Mouse (Mus musculus) heart, adult 2 months (tissue): ENCODE results near the gene Epha2. TPM values are rescaled to one million over a fixed set of nuclear protein-coding genes. Genes with fewer than 3 reads are reported as not detected.

ENCODE experiments used
- DNase-seq, 2 experiments: peaks; one replicate each; pipeline ENCODE4 v3.0.0; 2021
- H3K27ac ChIP-seq: fragments of 200-600 bp; 2 replicates; pipeline ENCODE4 v1.8.1; 2022
- H3K27me3 ChIP-seq: fragments of 200-500 bp; 2 replicates; pipeline ENCODE4 v1.6.1; 2012; ENCODE audit warnings: mild to moderate bottlenecking, low read length, inconsistent platforms, mixed read lengths; ENCODE audit not compliant: control insufficient read depth, insufficient read depth
- H3K36me3 ChIP-seq: fragments of 200-500 bp; 2 replicates; pipeline ENCODE4 v1.6.1; 2012; ENCODE audit warnings: low read length, inconsistent platforms; ENCODE audit not compliant: control insufficient read depth, insufficient read depth
- H3K4me1 ChIP-seq: fragments of 200-500 bp; 2 replicates; pipeline ENCODE4 v1.6.1; 2011; ENCODE audit warnings: low read length; ENCODE audit not compliant: control insufficient read depth, insufficient read depth
- H3K4me3 ChIP-seq: fragments of 200-600 bp; 2 replicates; pipeline ENCODE4 v1.8.1; 2022
- H3K79me2 ChIP-seq: fragments of 200-500 bp; replicated peaks from 2 replicates; pipeline ENCODE4 v1.6.1; 2012; ENCODE audit warnings: mild to moderate bottlenecking, inconsistent platforms, low read length, moderate library complexity, mixed read lengths; ENCODE audit not compliant: control insufficient read depth, insufficient read depth
- H3K9ac ChIP-seq: fragments of 200-500 bp; 2 replicates; pipeline ENCODE4 v1.6.1; 2012; ENCODE audit warnings: low read depth, mild to moderate bottlenecking, control low read depth, inconsistent platforms, low read length, mixed read lengths
- CTCF ChIP-seq: fragments of 200-600 bp; IDR thresholded peaks from 2 replicates; pipeline ENCODE4 v1.8.1; 2022; ENCODE audit warnings: antibody characterized with exemption, mild to moderate bottlenecking, moderate library complexity
- EP300 ChIP-seq: fragments of 200-500 bp; IDR thresholded peaks from 2 replicates; pipeline ENCODE4 v1.6.1; 2011; ENCODE audit warnings: low read depth, low read length, control low read depth; ENCODE audit not compliant: insufficient read depth
- POLR2A ChIP-seq: fragments of 200-500 bp; IDR thresholded peaks from 2 replicates; pipeline ENCODE4 v1.6.1; 2011; ENCODE audit warnings: mild to moderate bottlenecking, low read depth, low read length, control low read depth; ENCODE audit not compliant: insufficient read depth
- WGBS: fragments of 180-500 bp; shearing (Covaris S2); methylation state at CpG from one replicate; pipeline ENCODE4 v1.1.7; 2018; 5-methylcytosine and 5-hydroxymethylcytosine counted together
- intact Hi-C: fragments of 180-260 bp; cut with DNase I; formaldehyde crosslinking; loops from one replicate; pipeline ENCODE4 v1.15.1; 2025
- long read RNA-seq: library from polyadenylated mRNA; stranded (forward); transcript quantifications from one replicate; pipeline ENCODE4 v2.0.0, GENCODE M21; 2021
- polyA plus RNA-seq: library from polyadenylated mRNA; depleted of rRNA; stranded (reverse); fragments of >200 nt; gene quantifications from 2 replicates; pipeline ENCODE4 v1.2.3, GENCODE M21; 2012; rRNA removed
- total RNA-seq, 2 experiments: library from RNA; stranded (reverse); gene quantifications; 2 replicates each; pipeline ENCODE4 v1.2.3; 2021

Gene Epha2
- total RNA-seq (1 to 10 TPM; 5.5 to 7.7 TPM), polyA plus RNA-seq (7.0 and 8.7 TPM in 2 replicates)
- long read RNA-seq, partial matches to known transcripts, result 2 of 2 reads
- long read RNA-seq, other reads (novel, unspliced or antisense), result 0 of 2 reads

GRCm38 (mm10) chr4:141301116-141301553 lies at the start of gene Epha2:
Epha2 (plus strand) TSS chr4:141301240.
- Histone ChIP-seq H3K27ac (peak within 1 kb of the TSS; percentile 91), H3K4me3 (peak within 1 kb of the TSS; percentile 94), H3K9ac (peak within 1 kb of the TSS; percentile 90), H3K36me3 (no peaks in the 10 kb centered on the region), H3K79me2 (no peaks in the 10 kb centered on the region), H3K4me1 (peaks cover 2% of the 10 kb centered on the region), H3K27me3 (no peaks in the 10 kb centered on the region)
- intact Hi-C loops, result loop anchor here (2.0 kb wide), 1 partner anchor 16 kb away; no protein-coding TSS in a partner anchor
- under 1% methylated on average over 35 of the region's 35 CpGs for WGBS
- TF ChIP-seq CTCF (no peak), POLR2A (peak; percentile 99), EP300 (peak; percentile 72; the same call in 1 of the 2 replicates)
- DNase-seq, result peak; percentile 91 to 94

GRCm38 (mm10) chr4:141252641-141253040 lies 48.4 kb upstream of the Epha2 start:
- no peak for DNase-seq
- no peak overlapping the region for H3K4me3 ChIP-seq
- intact Hi-C loops, result no loop called here
- H3K27ac ChIP-seq, result no peak overlapping the region
- no peaks in the 10 kb centered on the region for H3K27me3 ChIP-seq
- H3K79me2 ChIP-seq, result no peaks in the 10 kb centered on the region
- no peaks in the 10 kb centered on the region for H3K36me3 ChIP-seq
- H3K4me1 ChIP-seq, result no peaks in the 10 kb centered on the region; the same call in 1 of the 2 replicates
- no peak overlapping the region for H3K9ac ChIP-seq
- peak; percentile 34; the same call in 1 of the 2 replicates for TF ChIP-seq CTCF
- no peak for TF ChIP-seq EP300
- WGBS, result 63% methylated on average over 2 of the region's 2 CpGs

GRCm38 (mm10) chr4:141254234-141254633 lies 46.8 kb upstream of the Epha2 start:
- Histone ChIP-seq H3K27me3 (no peaks in the 10 kb centered on the region), H3K9ac (no peak overlapping the region), H3K36me3 (no peaks in the 10 kb centered on the region), H3K4me1 (no peaks in the 10 kb centered on the region; the same call in 1 of the 2 replicates), H3K79me2 (no peaks in the 10 kb centered on the region), H3K4me3 (no peak overlapping the region), H3K27ac (no peak overlapping the region)
- WGBS, result 67% methylated on average over 16 of the region's 16 CpGs
- TF ChIP-seq EP300 (no peak), POLR2A (no peak), CTCF (no peak)
- DNase-seq, result peak; percentile 68 to 74
- intact Hi-C loops, result no loop called here

- no peaks in the 10 kb centered on the region for H3K79me2 ChIP-seq
- no peaks in the 10 kb centered on the region; the same call in 1 of the 2 replicates for H3K4me1 ChIP-seq
- H3K27me3 ChIP-seq, result no peaks in the 10 kb centered on the region
- H3K4me3 ChIP-seq, result no peak overlapping the region
- H3K27ac ChIP-seq, result no peak overlapping the region
- DNase-seq, result no peak
- intact Hi-C loops, result no loop called here
- H3K9ac ChIP-seq, result no peak overlapping the region
- no peaks in the 10 kb centered on the region for H3K36me3 ChIP-seq
- WGBS, result 70% methylated on average over 5 of the region's 5 CpGs
- TF ChIP-seq POLR2A, result no peak
- TF ChIP-seq EP300, result no peak
- TF ChIP-seq CTCF, result peak; percentile 65
Measured at GRCm38 (mm10) chr4:141257440-141257839, 43.6 kb upstream of the Epha2 start.

GRCm38 (mm10) chr4:141259413-141259812 lies 41.6 kb upstream of the Epha2 start:
- TF ChIP-seq CTCF (no peak), POLR2A (no peak), EP300 (no peak)
- H3K4me1 ChIP-seq, result no peaks in the 10 kb centered on the region
- WGBS, result 67% methylated on average over 12 of the region's 12 CpGs
- no peaks in the 10 kb centered on the region for H3K79me2 ChIP-seq
- no peak overlapping the region for H3K4me3 ChIP-seq
- intact Hi-C loops, result no loop called here
- H3K27ac ChIP-seq, result no peak overlapping the region
- no peaks in the 10 kb centered on the region for H3K36me3 ChIP-seq
- no peaks in the 10 kb centered on the region for H3K27me3 ChIP-seq
- H3K9ac ChIP-seq, result no peak overlapping the region
- DNase-seq, result no peak

GRCm38 (mm10) chr4:141260007-141260723 lies 40.9 kb upstream of the Epha2 start:
- Histone ChIP-seq H3K27ac (no peak overlapping the region), H3K27me3 (no peaks in the 10 kb centered on the region), H3K4me1 (no peaks in the 10 kb centered on the region), H3K79me2 (no peaks in the 10 kb centered on the region), H3K9ac (no peak overlapping the region), H3K36me3 (no peaks in the 10 kb centered on the region), H3K4me3 (no peak overlapping the region)
- intact Hi-C loops, result no loop called here
- WGBS, result 27% methylated on average over 16 of the region's 16 CpGs
- peak; percentile 52 to 67 for DNase-seq
- TF ChIP-seq POLR2A, result no peak
- TF ChIP-seq EP300, result 0 out of 2 replicates have a peak, but pooled peaks have one; percentile 11
- no peak for TF ChIP-seq CTCF
